Mouse (Mus musculus): ENCODE measurements around the gene Scrn1. TPM values are rescaled to one million over a fixed set of nuclear protein-coding genes. Genes with fewer than 3 reads are reported as not detected.

Gene Scrn1
- polyA plus RNA-seq, 1 experiment from 2014 or later = 125 TPM

GRCm38 (mm10) chr6:54543646-54544045, 22.6 kb downstream of the Scrn1 start:
- peaks cover 11% of the 10 kb centered on the region; the same call in 1 of the 2 replicates for H3K36me3 ChIP-seq (ENCODE audit: control insufficient read depth, insufficient read depth, low read length)
- peaks cover 16% of the 10 kb centered on the region for H3K4me1 ChIP-seq (ENCODE audit: control insufficient read depth, insufficient read depth, low read length)
- 92% methylated on average over 2 of the region's 2 CpGs for WGBS
- no peaks in the 10 kb centered on the region for H3K27me3 ChIP-seq (ENCODE audit: control insufficient read depth, insufficient read depth, low read depth, low read length)
- no peak overlapping the region for H3K4me2 ChIP-seq (ENCODE audit: low read length)
- no peak overlapping the region for H3K9ac ChIP-seq (ENCODE audit: low read depth, low read length)
- H3K27ac ChIP-seq (ENCODE audit: low read length) = no peak overlapping the region
- H3K4me3 ChIP-seq (ENCODE audit: low read depth, low read length) = no peak overlapping the region
- no peaks in the 10 kb centered on the region for H3K9me3 ChIP-seq (replicated peaks; ENCODE audit: control insufficient read depth, low read length, poor library complexity, severe bottlenecking)
- no peak for ATAC-seq

- Histone ChIP-seq H3K4me2 (ENCODE audit: low read length) (no peak overlapping the region), H3K4me3 (ENCODE audit: low read depth, low read length) (no peak overlapping the region), H3K4me1 (ENCODE audit: control insufficient read depth, insufficient read depth, low read length) (peaks cover 13% of the 10 kb centered on the region), H3K36me3 (ENCODE audit: control insufficient read depth, insufficient read depth, low read length) (peaks cover 11% of the 10 kb centered on the region; the same call in 1 of the 2 replicates), H3K9ac (ENCODE audit: low read depth, low read length) (no peak overlapping the region), H3K9me3 (replicated peaks; ENCODE audit: control insufficient read depth, low read length, poor library complexity, severe bottlenecking) (no peaks in the 10 kb centered on the region), H3K27ac (ENCODE audit: low read length) (no peak overlapping the region), H3K27me3 (ENCODE audit: control insufficient read depth, insufficient read depth, low read depth, low read length) (no peaks in the 10 kb centered on the region)
- ATAC-seq = no peak
- 80% methylated on average over 7 of the region's 7 CpGs for WGBS
Measured at GRCm38 (mm10) chr6:54542836-54543235, 23.5 kb downstream of the Scrn1 start.

DNA sequence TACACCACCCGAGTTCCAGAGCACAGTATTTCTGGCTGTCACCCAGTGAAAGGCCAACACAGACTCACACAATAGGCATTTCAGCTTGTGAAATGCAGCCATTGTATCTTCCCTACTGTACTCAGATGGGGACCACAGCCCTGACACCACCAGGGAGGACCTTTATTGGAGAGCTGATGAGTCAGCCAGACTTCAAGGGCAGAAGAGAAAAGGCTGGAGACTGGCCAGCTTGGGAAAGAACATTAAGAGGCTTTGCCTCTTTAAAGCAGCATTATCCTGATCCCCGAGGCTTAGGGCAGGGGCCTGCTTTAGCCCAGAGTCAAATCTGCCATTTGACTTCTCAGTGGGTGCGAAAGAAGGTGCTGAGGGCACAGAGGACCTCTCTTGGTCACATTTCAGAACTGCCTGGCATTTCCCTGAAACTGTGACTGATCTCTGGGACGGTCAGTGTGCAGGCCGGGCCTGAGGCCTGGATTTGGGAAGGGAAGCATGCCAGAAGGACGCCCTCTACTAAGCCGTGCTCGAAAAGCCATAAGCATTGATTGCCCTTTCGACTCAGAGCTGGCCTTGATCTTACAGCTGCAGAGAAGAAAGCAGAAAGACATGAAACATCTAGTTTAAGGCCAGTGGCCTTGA, 25.9 kb downstream of the Scrn1 start:
- 0 out of 2 replicates have a peak, but pooled peaks have one; percentile 16 for ATAC-seq
- peak overlapping the region; percentile 33; the same call in 1 of the 2 replicates for H3K27ac ChIP-seq (ENCODE audit: low read length)

GRCm38 (mm10) chr6:54539396-54539795, 26.9 kb downstream of the Scrn1 start:
- Histone ChIP-seq H3K27ac (ENCODE audit: low read length) (no peak overlapping the region), H3K9me3 (replicated peaks; ENCODE audit: control insufficient read depth, low read length, poor library complexity, severe bottlenecking) (no peaks in the 10 kb centered on the region), H3K4me3 (ENCODE audit: low read depth, low read length) (no peak overlapping the region), H3K9ac (ENCODE audit: low read depth, low read length) (no peak overlapping the region), H3K4me1 (ENCODE audit: control insufficient read depth, insufficient read depth, low read length) (peaks cover 13% of the 10 kb centered on the region), H3K27me3 (ENCODE audit: control insufficient read depth, insufficient read depth, low read depth, low read length) (no peaks in the 10 kb centered on the region), H3K36me3 (ENCODE audit: control insufficient read depth, insufficient read depth, low read length) (peaks cover 7% of the 10 kb centered on the region; the same call in 1 of the 2 replicates), H3K4me2 (ENCODE audit: low read length) (no peak overlapping the region)
- WGBS = 75% methylated on average over 7 of the region's 7 CpGs
- ATAC-seq = peak; percentile 26; the same call in 1 of the 2 replicates

More for the DNA sequence above, 25.9 kb downstream of the Scrn1 start:
- Histone ChIP-seq H3K27me3 (ENCODE audit: control insufficient read depth, insufficient read depth, low read depth, low read length) (no peaks in the 10 kb centered on the region), H3K4me2 (ENCODE audit: low read length) (no peak overlapping the region), H3K9me3 (replicated peaks; ENCODE audit: control insufficient read depth, low read length, poor library complexity, severe bottlenecking) (no peaks in the 10 kb centered on the region), H3K36me3 (ENCODE audit: control insufficient read depth, insufficient read depth, low read length) (peaks cover 7% of the 10 kb centered on the region; the same call in 1 of the 2 replicates), H3K4me3 (ENCODE audit: low read depth, low read length) (no peak overlapping the region), H3K4me1 (ENCODE audit: control insufficient read depth, insufficient read depth, low read length) (peaks cover 13% of the 10 kb centered on the region), H3K9ac (ENCODE audit: low read depth, low read length) (no peak overlapping the region)
- 23% methylated on average over 9 of the region's 9 CpGs for WGBS

DNA sequence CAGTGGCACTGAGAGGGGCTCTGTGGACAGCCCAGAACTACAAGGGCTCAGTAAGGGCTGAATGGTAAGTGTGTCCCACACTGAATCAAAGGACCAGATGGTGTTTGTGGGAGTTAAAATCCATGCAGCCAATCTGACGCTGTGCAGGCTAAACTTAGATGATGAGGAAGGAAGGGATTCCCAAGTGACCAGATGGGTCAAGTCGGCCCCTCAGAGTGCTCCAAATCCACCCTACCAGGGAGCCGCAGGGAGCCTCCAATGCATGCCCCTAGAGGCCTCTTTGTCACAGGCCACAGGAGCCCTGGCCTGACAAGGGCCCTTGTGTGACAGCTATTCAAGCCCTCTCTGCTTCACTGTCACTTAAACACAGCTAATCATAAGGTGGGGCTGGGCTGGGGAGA, 27.5 kb downstream of the Scrn1 start:
- ATAC-seq = 0 out of 2 replicates have a peak, but pooled peaks have one; percentile 16
- no peak overlapping the region for H3K9ac ChIP-seq (ENCODE audit: low read depth, low read length)
- H3K36me3 ChIP-seq (ENCODE audit: control insufficient read depth, insufficient read depth, low read length) = peaks cover 5% of the 10 kb centered on the region; the same call in 1 of the 2 replicates
- no peaks in the 10 kb centered on the region for H3K9me3 ChIP-seq (replicated peaks; ENCODE audit: control insufficient read depth, low read length, poor library complexity, severe bottlenecking)
- 13% methylated on average over 3 of the region's 3 CpGs for WGBS
- peaks cover 13% of the 10 kb centered on the region for H3K4me1 ChIP-seq (ENCODE audit: control insufficient read depth, insufficient read depth, low read length)
- H3K4me2 ChIP-seq (ENCODE audit: low read length) = no peak overlapping the region
- H3K4me3 ChIP-seq (ENCODE audit: low read depth, low read length) = no peak overlapping the region
- H3K27ac ChIP-seq (ENCODE audit: low read length) = no peak overlapping the region
- H3K27me3 ChIP-seq (ENCODE audit: control insufficient read depth, insufficient read depth, low read depth, low read length) = no peaks in the 10 kb centered on the region

DNA sequence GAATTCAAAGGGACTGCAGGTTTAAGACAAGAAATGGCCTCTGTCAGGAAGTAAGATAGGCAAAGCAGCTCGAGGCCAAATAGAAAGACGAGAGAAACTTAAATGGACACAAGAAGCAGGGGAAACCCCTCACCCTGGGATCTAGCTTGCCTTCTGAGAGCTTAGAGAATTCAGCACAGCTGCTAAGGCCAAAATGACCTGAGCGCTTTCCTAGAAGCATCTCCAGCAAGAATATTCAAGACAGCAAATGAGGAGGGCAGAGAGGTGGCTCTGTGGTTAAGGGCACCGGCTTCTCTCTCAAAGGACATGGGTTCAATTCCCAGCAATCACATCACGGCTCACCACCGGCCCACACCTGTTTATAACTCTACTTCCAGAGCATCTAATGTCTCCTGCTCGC, 29.2 kb downstream of the Scrn1 start:
- Histone ChIP-seq H3K9ac (ENCODE audit: low read depth, low read length) (no peak overlapping the region), H3K27ac (ENCODE audit: low read length) (no peak overlapping the region), H3K27me3 (ENCODE audit: control insufficient read depth, insufficient read depth, low read depth, low read length) (no peaks in the 10 kb centered on the region), H3K36me3 (ENCODE audit: control insufficient read depth, insufficient read depth, low read length) (no peaks in the 10 kb centered on the region), H3K9me3 (replicated peaks; ENCODE audit: control insufficient read depth, low read length, poor library complexity, severe bottlenecking) (no peaks in the 10 kb centered on the region), H3K4me1 (ENCODE audit: control insufficient read depth, insufficient read depth, low read length) (peaks cover 13% of the 10 kb centered on the region), H3K4me2 (ENCODE audit: low read length) (no peak overlapping the region), H3K4me3 (ENCODE audit: low read depth, low read length) (no peak overlapping the region)
- ATAC-seq = no peak
- WGBS = 80% methylated on average over 7 of the region's 7 CpGs

GRCm38 (mm10) chr6:54535485-54535884, 30.8 kb downstream of the Scrn1 start:
- no peak overlapping the region for H3K4me3 ChIP-seq (ENCODE audit: low read depth, low read length)
- no peaks in the 10 kb centered on the region for H3K36me3 ChIP-seq (ENCODE audit: control insufficient read depth, insufficient read depth, low read length)
- peaks cover 21% of the 10 kb centered on the region for H3K4me1 ChIP-seq (ENCODE audit: control insufficient read depth, insufficient read depth, low read length)
- H3K4me2 ChIP-seq (ENCODE audit: low read length) = no peak overlapping the region
- no peak overlapping the region for H3K27ac ChIP-seq (ENCODE audit: low read length)
- H3K9ac ChIP-seq (ENCODE audit: low read depth, low read length) = no peak overlapping the region
- no peaks in the 10 kb centered on the region for H3K27me3 ChIP-seq (ENCODE audit: control insufficient read depth, insufficient read depth, low read depth, low read length)
- ATAC-seq = no peak
- H3K9me3 ChIP-seq (replicated peaks; ENCODE audit: control insufficient read depth, low read length, poor library complexity, severe bottlenecking) = no peaks in the 10 kb centered on the region
- whole genome bisulfite sequencing = 85% methylated on average over 4 of the region's 4 CpGs

DNA sequence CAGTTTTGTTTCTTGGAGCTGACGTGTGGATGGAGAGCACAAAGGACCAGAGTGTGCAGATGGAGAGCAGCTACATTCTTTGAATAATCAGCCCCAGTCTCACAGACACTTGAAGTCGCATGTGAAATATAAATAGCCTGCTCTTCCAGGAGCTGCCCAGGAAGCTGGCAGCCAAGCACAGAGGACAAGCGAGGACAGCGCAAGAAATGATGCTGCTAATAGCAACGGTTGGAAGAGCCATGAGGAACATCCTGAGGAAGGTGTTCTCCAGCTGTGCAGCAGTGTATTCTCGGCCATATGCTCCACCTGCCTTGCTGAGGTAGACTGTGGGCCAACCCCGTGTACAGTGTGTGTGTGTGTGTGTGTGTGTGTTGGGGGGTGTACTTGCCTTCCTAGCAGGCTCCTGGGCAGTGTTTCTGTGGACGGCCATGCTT, 35.2 kb downstream of the Scrn1 start:
- H3K4me3 ChIP-seq (ENCODE audit: low read depth, low read length) = no peak overlapping the region
- H3K36me3 ChIP-seq (ENCODE audit: control insufficient read depth, insufficient read depth, low read length) = peaks cover 5% of the 10 kb centered on the region; the same call in 1 of the 2 replicates
- no peak overlapping the region for H3K4me2 ChIP-seq (ENCODE audit: low read length)
- no peaks in the 10 kb centered on the region for H3K9me3 ChIP-seq (replicated peaks; ENCODE audit: control insufficient read depth, low read length, poor library complexity, severe bottlenecking)
- H3K27ac ChIP-seq (ENCODE audit: low read length) = peak overlapping the region; percentile 65
- peak; percentile 57 for ATAC-seq
- 35% methylated on average over 8 of the region's 8 CpGs for WGBS
- H3K27me3 ChIP-seq (ENCODE audit: control insufficient read depth, insufficient read depth, low read depth, low read length) = no peaks in the 10 kb centered on the region
- H3K9ac ChIP-seq (ENCODE audit: low read depth, low read length) = 0 out of 2 replicates have a peak overlapping the region, but pooled peaks have one; percentile 24
- peaks cover 8% of the 10 kb centered on the region; the same call in 1 of the 2 replicates for H3K4me1 ChIP-seq (ENCODE audit: control insufficient read depth, insufficient read depth, low read length)

DNA sequence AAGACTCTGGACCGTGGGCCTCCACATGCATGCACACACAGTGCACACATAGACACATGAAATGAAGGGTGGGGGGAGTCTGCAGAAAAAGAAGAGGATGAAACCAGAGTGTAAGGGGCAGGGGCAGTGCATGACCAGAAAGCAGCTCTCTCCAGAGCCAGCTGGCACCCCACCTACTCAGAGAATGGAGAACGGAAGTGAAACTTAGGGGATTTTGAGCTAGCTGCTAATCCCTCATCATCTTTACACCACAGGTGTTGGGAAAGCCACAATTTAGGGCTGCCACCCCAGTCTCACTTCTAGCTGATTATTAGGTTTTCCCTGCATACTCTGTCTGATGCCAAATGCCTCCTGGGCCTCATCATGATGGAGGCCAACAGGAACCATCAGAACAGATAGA, 36.1 kb downstream of the Scrn1 start:
- H3K4me1 ChIP-seq (ENCODE audit: control insufficient read depth, insufficient read depth, low read length) = peaks cover 8% of the 10 kb centered on the region; the same call in 1 of the 2 replicates
- H3K27me3 ChIP-seq (ENCODE audit: control insufficient read depth, insufficient read depth, low read depth, low read length) = no peaks in the 10 kb centered on the region
- peaks cover 5% of the 10 kb centered on the region; the same call in 1 of the 2 replicates for H3K36me3 ChIP-seq (ENCODE audit: control insufficient read depth, insufficient read depth, low read length)
- no peaks in the 10 kb centered on the region for H3K9me3 ChIP-seq (replicated peaks; ENCODE audit: control insufficient read depth, low read length, poor library complexity, severe bottlenecking)
- H3K4me3 ChIP-seq (ENCODE audit: low read depth, low read length) = no peak overlapping the region
- no peak overlapping the region for H3K27ac ChIP-seq (ENCODE audit: low read length)
- no peak overlapping the region for H3K4me2 ChIP-seq (ENCODE audit: low read length)
- WGBS = 76% methylated on average over 2 of the region's 2 CpGs
- H3K9ac ChIP-seq (ENCODE audit: low read depth, low read length) = no peak overlapping the region
- no peak for ATAC-seq
